Mouse (Mus musculus) lung, postnatal 4 days (tissue): ENCODE data around the gene Dppa4.
"Not testable (repeated sequence)": the region's sequence is repeated elsewhere in the genome, so short reads cannot be mapped to it uniquely, and the experiment has no call there.

ENCODE experiments used
- DNase-seq, 2 experiments: peaks; one replicate each; pipeline ENCODE4 v3.0.0; 2021

Gene Dppa4

GRCm38 (mm10) chr16:48283517-48283916 is at the start of gene Dppa4:
TSS of gene Dppa4 (plus strand) at chr16:48283733.
- no peak for DNase-seq

GRCm38 (mm10) chr16:48234999-48235398 is 48.5 kb upstream of the Dppa4 start:
- DNase-seq = no peak

DNA sequence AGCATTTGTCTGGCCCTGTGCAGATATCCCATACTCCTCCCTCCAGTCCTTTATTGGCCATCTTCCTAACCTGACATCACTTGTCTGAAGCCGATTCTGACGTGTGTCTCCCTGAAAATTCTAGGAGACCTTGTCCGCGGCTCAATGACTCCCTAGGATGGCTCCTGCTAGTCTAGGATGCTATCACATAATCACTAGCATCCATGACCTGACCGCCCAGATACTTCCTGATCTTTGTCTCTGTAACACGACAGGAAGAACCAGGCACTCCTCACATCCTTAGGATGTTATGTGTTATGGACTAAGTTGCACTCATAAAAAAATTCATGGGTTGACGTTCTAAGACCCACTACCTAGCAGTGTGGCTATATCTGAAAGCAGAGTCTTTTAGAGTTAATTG is 45.9 kb upstream of the Dppa4 start:
- DNase-seq = peak; percentile 6 to 26

GRCm38 (mm10) chr16:48247044-48247661 is 36.4 kb upstream of the Dppa4 start:
- DNase-seq = no peak

- peak in 1 of 2 experiments; percentile 20 for DNase-seq
Measured at GRCm38 (mm10) chr16:48252824-48253223, 30.7 kb upstream of the Dppa4 start.

DNA sequence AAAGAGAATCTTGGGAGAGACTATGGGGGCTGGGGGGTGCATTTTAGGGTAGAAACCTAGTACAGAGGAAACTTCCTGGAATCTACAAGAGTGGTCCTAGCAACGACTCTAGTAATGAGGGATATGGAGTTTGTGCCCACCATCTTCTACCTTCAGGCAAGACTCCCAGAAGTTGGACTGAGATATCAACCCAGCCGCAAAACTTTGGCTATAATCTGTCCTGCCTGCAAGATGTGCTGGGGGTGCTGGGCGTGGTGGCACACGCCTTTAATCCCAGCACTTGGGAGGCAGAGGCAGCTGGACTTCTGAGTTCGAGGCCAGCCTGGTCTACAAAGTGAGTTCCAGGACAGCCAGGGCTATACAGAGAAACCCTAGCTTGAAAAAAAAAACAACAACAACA is 28.9 kb upstream of the Dppa4 start:
- DNase-seq = no peak

DNA sequence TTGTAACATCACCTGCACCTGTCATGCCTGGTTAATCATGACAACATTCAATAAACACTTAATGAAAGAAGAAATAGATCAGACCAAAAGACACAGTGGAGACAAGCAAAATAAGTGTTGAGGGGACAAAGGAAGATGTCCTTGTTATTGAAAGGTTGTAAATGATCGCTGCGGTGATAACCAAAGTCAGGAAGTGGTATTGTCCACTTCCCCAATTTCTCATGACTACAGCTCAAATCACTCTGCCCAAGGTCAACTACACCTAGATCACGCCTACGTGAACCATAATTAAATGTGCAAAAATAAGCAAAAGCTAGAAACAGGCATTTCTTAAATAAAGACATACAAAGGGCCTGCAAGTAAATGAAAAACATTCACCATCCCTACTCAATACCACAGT is 24.0 kb upstream of the Dppa4 start:
- DNase-seq = no peak

- no peak for DNase-seq
Measured at GRCm38 (mm10) chr16:48262901-48263300, 20.6 kb upstream of the Dppa4 start.

- no peak for DNase-seq
Measured at GRCm38 (mm10) chr16:48265856-48266255, 17.7 kb upstream of the Dppa4 start.

- DNase-seq = no peak
Measured at GRCm38 (mm10) chr16:48276940-48277339, 6.6 kb upstream of the Dppa4 start.

- no peak for DNase-seq
Measured at GRCm38 (mm10) chr16:48280883-48281282, 2.6 kb upstream of the Dppa4 start.

DNA sequence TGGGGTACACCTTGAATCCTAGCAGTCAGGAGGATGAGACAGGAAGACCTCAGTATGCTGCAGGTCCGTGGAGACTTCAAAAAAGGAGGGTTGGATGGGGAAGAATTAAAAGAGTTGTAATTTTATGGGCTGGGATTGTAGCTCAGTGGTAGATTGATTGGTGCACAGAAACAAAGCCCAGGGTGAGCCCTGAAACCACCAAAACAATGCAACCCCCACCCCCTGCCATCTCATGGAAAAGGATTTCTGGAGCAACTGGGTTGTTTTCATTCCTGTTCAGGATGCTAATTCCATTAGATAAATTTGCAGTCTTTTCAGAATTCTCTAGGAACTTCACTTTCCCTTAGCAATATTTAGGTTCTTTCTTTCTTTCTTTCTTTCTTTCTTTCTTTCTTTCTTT is 732 bp upstream of the Dppa4 start:
- no peak for DNase-seq

DNA sequence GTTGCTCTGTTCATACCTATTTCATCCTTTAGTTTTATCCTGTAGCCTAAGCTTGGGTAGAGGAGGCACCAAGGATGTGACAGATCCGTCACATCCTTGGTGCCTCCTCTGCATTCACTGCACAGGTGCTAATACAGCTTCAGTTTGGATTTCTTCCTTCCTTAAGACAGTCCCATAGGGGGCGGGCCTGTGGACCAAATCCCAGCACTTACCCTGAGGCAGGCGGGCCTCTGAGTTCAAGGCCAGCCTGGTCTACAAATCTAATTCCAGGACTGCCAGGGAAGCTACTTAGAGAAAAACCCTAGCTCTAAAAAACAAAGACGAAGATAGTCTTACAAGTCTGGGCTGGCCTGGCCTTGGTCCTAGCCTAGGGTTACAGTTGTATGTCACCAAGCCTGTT is 2.0 kb downstream of the Dppa4 start:
- no peak for DNase-seq

- no peak for DNase-seq
Measured at GRCm38 (mm10) chr16:48297384-48298136, 14.0 kb downstream of the Dppa4 start.

DNA sequence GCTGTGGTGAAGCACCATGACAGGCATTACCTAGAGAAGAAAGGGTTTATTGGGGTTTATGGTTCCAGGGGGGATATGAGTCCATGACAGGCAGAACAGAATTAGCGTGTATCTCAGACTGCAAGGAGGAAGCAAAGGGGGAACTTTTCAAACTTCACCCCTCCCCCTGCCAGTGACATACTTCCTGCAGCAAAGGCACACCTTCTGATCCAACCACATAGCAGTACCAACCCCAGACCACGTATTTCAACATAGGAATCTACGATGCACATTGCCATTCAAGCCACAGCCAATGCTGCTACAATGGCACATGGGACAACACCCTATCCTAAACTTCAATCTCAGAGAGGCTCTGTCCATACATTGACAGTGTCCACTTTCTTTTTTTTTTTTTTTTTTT is 16.4 kb downstream of the Dppa4 start:
- DNase-seq = no peak

DNA sequence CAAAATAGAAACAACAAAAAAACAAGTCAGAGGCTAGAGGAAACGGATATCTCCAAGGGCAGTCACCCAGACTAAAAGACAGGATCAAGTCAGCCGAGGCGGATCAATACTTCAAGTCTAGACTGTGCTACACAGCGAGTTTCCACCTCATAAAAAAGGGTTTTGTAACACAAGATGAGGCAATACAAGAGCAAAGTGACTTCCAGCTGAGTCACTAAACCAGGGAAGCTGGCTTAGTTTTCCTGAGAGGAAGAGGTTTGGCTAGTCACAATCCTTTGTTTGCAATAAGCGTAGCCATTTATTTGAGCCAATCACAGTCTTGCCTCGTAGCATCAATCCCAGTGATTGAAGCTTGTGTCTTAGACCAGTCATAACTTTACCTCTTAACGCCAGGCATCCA is 20.0 kb downstream of the Dppa4 start, which contains the start of gene Dppa2:
Gene Dppa2 (plus strand): TSS at position 400 of the 400 bp plus-strand sequence.
- DNase-seq = no peak

GRCm38 (mm10) chr16:48303983-48304382 is 20.4 kb downstream of the Dppa4 start:
- no peak for DNase-seq

- not testable (repeated sequence) for DNase-seq
Measured at GRCm38 (mm10) chr16:48308916-48309315, 25.4 kb downstream of the Dppa4 start.

DNA sequence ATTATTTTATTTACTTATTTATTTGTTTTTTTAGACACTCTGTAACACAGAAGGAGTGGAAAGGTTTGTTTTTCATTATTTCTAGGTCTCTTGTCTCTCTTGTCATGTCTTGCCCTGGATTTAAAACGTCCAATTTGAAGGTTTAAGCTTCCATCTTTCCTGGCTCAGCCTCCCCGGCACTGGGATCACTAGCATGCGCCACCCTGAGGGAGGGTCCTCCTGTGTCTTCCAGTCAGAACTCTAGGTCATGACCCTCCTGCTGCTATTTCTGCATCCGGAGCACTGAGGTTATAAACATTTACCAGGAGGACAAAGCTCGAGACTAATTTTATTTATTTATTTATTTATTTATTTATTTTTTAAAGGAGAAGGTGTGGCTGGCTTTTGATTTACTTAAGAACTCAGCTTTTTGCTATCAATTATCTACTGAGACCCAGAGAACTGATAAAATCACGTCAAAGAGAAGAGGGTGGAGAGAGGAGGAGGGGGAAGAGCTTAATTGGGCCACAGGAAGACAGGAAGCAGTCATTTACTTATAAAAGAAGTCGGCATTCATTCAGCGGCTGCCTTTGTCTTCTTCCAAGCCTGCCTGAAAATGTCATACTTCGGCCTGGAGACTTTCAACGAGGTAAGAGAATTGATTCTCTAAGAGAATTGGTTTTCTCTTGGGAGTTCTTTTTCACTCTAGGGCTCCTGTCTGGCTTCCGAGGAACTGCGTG is 26.5 kb downstream of the Dppa4 start:
- DNase-seq = no peak

- DNase-seq = no peak
Measured at GRCm38 (mm10) chr16:48315294-48315693, 31.8 kb downstream of the Dppa4 start.

DNA sequence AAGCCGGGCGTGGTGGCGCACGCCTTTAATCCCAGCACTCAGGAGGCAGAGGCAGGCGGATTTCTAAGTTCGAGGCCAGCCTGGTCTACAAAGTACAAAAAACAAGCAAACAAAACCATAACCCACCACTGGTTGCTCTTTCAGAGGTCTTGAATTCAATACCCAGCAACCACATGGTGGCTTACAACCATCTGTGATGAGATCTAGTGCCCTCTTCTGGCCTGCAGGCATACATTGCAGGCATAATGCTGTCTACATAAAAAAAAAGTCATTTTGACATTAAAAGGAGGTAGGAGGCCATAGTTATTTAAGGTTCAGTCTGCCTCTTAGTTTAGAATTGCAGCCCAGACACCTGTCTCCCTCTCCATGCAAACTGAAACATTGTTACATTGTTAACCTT is 37.2 kb downstream of the Dppa4 start:
- no peak for DNase-seq

- DNase-seq = no peak
Measured at GRCm38 (mm10) chr16:48323133-48323532, 39.6 kb downstream of the Dppa4 start.

DNA sequence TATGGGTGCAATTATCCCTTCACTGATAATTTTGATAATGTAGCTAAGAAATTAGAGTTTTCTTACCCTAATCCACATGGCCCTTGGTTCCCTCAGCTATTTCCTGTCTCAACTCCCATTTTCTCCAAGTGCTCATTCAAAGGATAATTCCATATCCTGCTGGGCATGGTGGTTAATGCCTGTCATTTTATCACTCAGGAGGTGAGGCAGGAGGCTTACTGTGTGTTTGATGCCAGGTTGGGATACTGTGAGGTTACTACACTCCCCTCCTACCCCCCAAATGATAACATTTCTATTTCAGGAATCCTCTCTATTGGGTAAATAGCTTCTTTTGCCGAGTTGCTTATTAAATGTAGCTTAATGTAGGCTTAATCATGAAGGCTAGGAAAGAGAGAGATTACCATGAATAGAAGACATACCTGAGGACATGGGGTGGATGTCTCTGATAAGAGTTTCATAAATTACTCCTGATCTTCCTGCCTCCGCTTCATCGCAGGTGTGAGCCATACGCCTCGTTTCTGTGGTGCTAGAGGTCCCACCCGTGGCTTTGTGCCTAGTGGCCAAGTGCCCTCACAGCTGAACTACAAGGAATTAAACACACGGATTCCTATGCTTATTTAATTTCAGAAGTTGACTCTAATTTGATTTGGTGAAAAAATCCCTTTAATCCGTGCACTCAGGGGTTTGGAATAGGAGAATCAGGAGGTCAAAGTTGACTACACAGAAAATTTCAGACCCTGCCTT is 40.2 kb downstream of the Dppa4 start:
- no peak for DNase-seq
